Mouse (Mus musculus) olfactory bulb, adult 2 months (tissue): Measurements from ENCODE around the gene Lmx1b.

Experiments
- CTCF ChIP-seq: fragments of 200-500 bp; IDR thresholded peaks from 2 replicates; pipeline ENCODE4 v1.5.1; 2012; ENCODE audit warnings: low read depth, mild to moderate bottlenecking, low read length, moderate library complexity; ENCODE audit not compliant: insufficient read depth
- POLR2A ChIP-seq: fragments of 200-500 bp; IDR thresholded peaks from 2 replicates; pipeline ENCODE4 v1.6.1; 2012; ENCODE audit warnings: mild to moderate bottlenecking, low read depth, low read length, moderate library complexity; ENCODE audit not compliant: insufficient read depth

- TF ChIP-seq POLR2A = no peak
- no peak for TF ChIP-seq CTCF
These were observed 5.7 kb downstream of the Lmx1b start for GRCm38 (mm10) chr2:33634481-33635090.
